Mouse (Mus musculus) embryonic facial prominence, embryonic 15.5 days (tissue): ENCODE results near the gene Hes7. TPM values are rescaled to one million over a fixed set of nuclear protein-coding genes. Genes with fewer than 3 reads are reported as not detected.

Experiments used
- ATAC-seq: fragments of 200-750 bp; cut with Nextera tagmentation; 2 replicates; pipeline ENCODE4 v1.8.0; 2017; ENCODE audit warnings: low read depth, moderate TSS enrichment; ENCODE audit not compliant: insufficient number of reproducible peaks, low FRiP score, low TSS enrichment
- H3K27ac ChIP-seq: fragments of 300-500 bp; sonication (generic); replicated peaks from 2 replicates; pipeline ENCODE4 v1.5.1; 2015; ENCODE audit warnings: mild to moderate bottlenecking, inconsistent platforms
- H3K27me3 ChIP-seq: fragments of 300-500 bp; sonication (generic); 2 replicates; pipeline ENCODE4 v1.6.1; 2015; ENCODE audit warnings: inconsistent platforms
- H3K36me3 ChIP-seq: fragments of 300-500 bp; sonication (generic); 2 replicates; pipeline ENCODE4 v1.6.1; 2015; ENCODE audit warnings: mild to moderate bottlenecking, inconsistent platforms
- H3K4me1 ChIP-seq: fragments of 300-500 bp; sonication (generic); 2 replicates; pipeline ENCODE4 v1.6.1; 2015; ENCODE audit warnings: inconsistent platforms
- H3K4me2 ChIP-seq: fragments of 300-500 bp; sonication (generic); replicated peaks from 2 replicates; pipeline ENCODE4 v1.6.1; 2015; ENCODE audit warnings: mild to moderate bottlenecking, inconsistent platforms
- H3K4me3 ChIP-seq: fragments of 300-500 bp; sonication (generic); replicated peaks from 2 replicates; pipeline ENCODE4 v1.5.1; 2015; ENCODE audit warnings: mild to moderate bottlenecking, inconsistent platforms
- H3K9ac ChIP-seq: fragments of 300-500 bp; sonication (generic); 2 replicates; pipeline ENCODE4 v1.6.1; 2015; ENCODE audit warnings: inconsistent platforms
- H3K9me3 ChIP-seq: fragments of 300-500 bp; sonication (generic); replicated peaks from 2 replicates; pipeline ENCODE4 v1.6.1; 2016; ENCODE audit warnings: inconsistent platforms
- WGBS: fragments of 180-500 bp; shearing (Covaris S2); methylation state at CpG from one replicate; pipeline ENCODE4 v1.1.7; 2015; 5-methylcytosine and 5-hydroxymethylcytosine counted together
- polyA plus RNA-seq: library from polyadenylated mRNA; unstranded; fragments of >200 nt; fragmentation: Nextera tagmentation; extraction: Ambion mirVana; gene quantifications from 2 replicates; pipeline ENCODE4 v1.2.1, GENCODE M21; 2015

Gene Hes7
- polyA plus RNA-seq, 1 experiment from 2014 or later = 0.64 TPM

- peak overlapping the region; percentile 36 for H3K27ac ChIP-seq
- H3K9ac ChIP-seq = peak overlapping the region; percentile 26
- peak overlapping the region; percentile 50 for H3K4me3 ChIP-seq
- H3K9me3 ChIP-seq = no peaks in the 10 kb centered on the region
- H3K36me3 ChIP-seq = peaks cover 34% of the 10 kb centered on the region
- H3K4me1 ChIP-seq = peaks cover 12% of the 10 kb centered on the region
- ATAC-seq = no peak
- no peaks in the 10 kb centered on the region for H3K27me3 ChIP-seq
- H3K4me2 ChIP-seq = peak overlapping the region; percentile 57
- 4% methylated on average over 21 of the region's 21 CpGs for WGBS
Measured at GRCm38 (mm10) chr11:69111051-69111810, 9.0 kb upstream of the Hes7 start.

- no peak overlapping the region for H3K4me3 ChIP-seq
- no peaks in the 10 kb centered on the region for H3K27me3 ChIP-seq
- H3K36me3 ChIP-seq = peaks cover 28% of the 10 kb centered on the region
- ATAC-seq = no peak
- no peak overlapping the region for H3K4me2 ChIP-seq
- no peak overlapping the region for H3K9ac ChIP-seq
- H3K4me1 ChIP-seq = peaks cover 12% of the 10 kb centered on the region
- peak overlapping the region; percentile 36; the same call in 1 of the 2 replicates for H3K27ac ChIP-seq
- 67% methylated on average over 4 of the region's 4 CpGs for WGBS
- H3K9me3 ChIP-seq = no peaks in the 10 kb centered on the region
Measured at GRCm38 (mm10) chr11:69111865-69112264, 8.3 kb upstream of the Hes7 start.

GRCm38 (mm10) chr11:69114018-69114417 lies 6.2 kb upstream of the Hes7 start:
- ATAC-seq = no peak
- Histone ChIP-seq H3K9ac (no peak overlapping the region), H3K4me3 (no peak overlapping the region), H3K9me3 (no peaks in the 10 kb centered on the region), H3K27ac (no peak overlapping the region), H3K27me3 (no peaks in the 10 kb centered on the region), H3K4me2 (no peak overlapping the region), H3K36me3 (peaks cover 6% of the 10 kb centered on the region), H3K4me1 (peaks cover 17% of the 10 kb centered on the region)
- WGBS = 63% methylated on average over 3 of the region's 3 CpGs

- no peaks in the 10 kb centered on the region for H3K27me3 ChIP-seq
- no peak for ATAC-seq
Measured at GRCm38 (mm10) chr11:69114621-69115020, 5.6 kb upstream of the Hes7 start.

GRCm38 (mm10) chr11:69116843-69117242 lies 3.4 kb upstream of the Hes7 start:
- Histone ChIP-seq H3K4me1 (peaks cover 36% of the 10 kb centered on the region), H3K4me3 (peak overlapping the region; percentile 91; the same call in 1 of the 2 replicates), H3K9ac (no peak overlapping the region), H3K9me3 (no peaks in the 10 kb centered on the region), H3K4me2 (peak overlapping the region; percentile 96), H3K27me3 (no peaks in the 10 kb centered on the region; the same call in 1 of the 2 replicates), H3K36me3 (no peaks in the 10 kb centered on the region), H3K27ac (no peak overlapping the region)
- WGBS = 56% methylated on average over 5 of the region's 5 CpGs
- ATAC-seq = no peak

More at GRCm38 (mm10) chr11:69114621-69115020, 5.6 kb upstream of the Hes7 start:
- 77% methylated on average over 3 of the region's 3 CpGs for WGBS
- H3K4me3 ChIP-seq = no peak overlapping the region
- H3K4me1 ChIP-seq = peaks cover 18% of the 10 kb centered on the region
- peaks cover under 1% of the 10 kb centered on the region; the same call in 1 of the 2 replicates for H3K36me3 ChIP-seq
- no peak overlapping the region for H3K4me2 ChIP-seq
- H3K9ac ChIP-seq = no peak overlapping the region
- H3K9me3 ChIP-seq = no peaks in the 10 kb centered on the region
- H3K27ac ChIP-seq = no peak overlapping the region

GRCm38 (mm10) chr11:69117737-69118695 lies 2.2 kb upstream of the Hes7 start:
- Histone ChIP-seq H3K4me3 (peak overlapping the region; percentile 91), H3K9ac (peak overlapping the region; percentile 70), H3K9me3 (no peaks in the 10 kb centered on the region), H3K27ac (peak overlapping the region; percentile 89), H3K36me3 (no peaks in the 10 kb centered on the region), H3K4me2 (peak overlapping the region; percentile 96), H3K27me3 (no peaks in the 10 kb centered on the region; the same call in 1 of the 2 replicates), H3K4me1 (peaks cover 36% of the 10 kb centered on the region)
- WGBS = 0% methylated on average over 45 of the region's 45 CpGs
- ATAC-seq = peak; percentile 31; the same call in 1 of the 2 replicates

- Histone ChIP-seq H3K4me2 (peak overlapping the region; percentile 96), H3K4me3 (peak overlapping the region; percentile 91), H3K4me1 (peaks cover 36% of the 10 kb centered on the region), H3K27me3 (no peaks in the 10 kb centered on the region; the same call in 1 of the 2 replicates), H3K36me3 (no peaks in the 10 kb centered on the region), H3K27ac (peak overlapping the region; percentile 89), H3K9me3 (no peaks in the 10 kb centered on the region), H3K9ac (no peak overlapping the region)
- ATAC-seq = no peak
- WGBS = under 1% methylated on average over 15 of the region's 15 CpGs
Measured at GRCm38 (mm10) chr11:69118765-69119164, 1.4 kb upstream of the Hes7 start.

- Histone ChIP-seq H3K4me3 (peak overlapping the region; percentile 91), H3K9me3 (no peaks in the 10 kb centered on the region), H3K4me1 (peaks cover 36% of the 10 kb centered on the region), H3K9ac (no peak overlapping the region), H3K36me3 (no peaks in the 10 kb centered on the region), H3K27me3 (no peaks in the 10 kb centered on the region; the same call in 1 of the 2 replicates), H3K27ac (no peak overlapping the region), H3K4me2 (peak overlapping the region; percentile 96)
- no peak for ATAC-seq
- 37% methylated on average over 14 of the region's 14 CpGs for WGBS
Measured at GRCm38 (mm10) chr11:69119446-69120155, 603 bp upstream of the Hes7 start.

GRCm38 (mm10) chr11:69121001-69121740 lies 967 bp downstream of the Hes7 start:
- ATAC-seq = no peak
- peaks cover 44% of the 10 kb centered on the region for H3K4me1 ChIP-seq

GRCm38 (mm10) chr11:69121741-69122335 lies 1.6 kb downstream of the Hes7 start:
- peak overlapping the region; percentile 59 for H3K9ac ChIP-seq
- H3K27me3 ChIP-seq = no peaks in the 10 kb centered on the region; the same call in 1 of the 2 replicates
- H3K27ac ChIP-seq = peak overlapping the region; percentile 92
- ATAC-seq = no peak
- H3K36me3 ChIP-seq = no peaks in the 10 kb centered on the region
- WGBS = 1% methylated on average over 32 of the region's 32 CpGs
- peak overlapping the region; percentile 81 for H3K4me3 ChIP-seq
- peak overlapping the region; percentile 96 for H3K4me2 ChIP-seq
- no peaks in the 10 kb centered on the region for H3K9me3 ChIP-seq
- peaks cover 49% of the 10 kb centered on the region for H3K4me1 ChIP-seq

More at GRCm38 (mm10) chr11:69121001-69121740, 967 bp downstream of the Hes7 start:
- H3K9ac ChIP-seq = peak overlapping the region; percentile 59
- peak overlapping the region; percentile 81 for H3K4me3 ChIP-seq
- no peaks in the 10 kb centered on the region; the same call in 1 of the 2 replicates for H3K27me3 ChIP-seq
- H3K36me3 ChIP-seq = no peaks in the 10 kb centered on the region
- no peaks in the 10 kb centered on the region for H3K9me3 ChIP-seq
- 1% methylated on average over 33 of the region's 33 CpGs for WGBS
- peak overlapping the region; percentile 96 for H3K4me2 ChIP-seq
- peak overlapping the region; percentile 92 for H3K27ac ChIP-seq
